Mouse (Mus musculus): ENCODE measurements around the gene Fig4. TPM values are rescaled to one million over a fixed set of nuclear protein-coding genes. Genes with fewer than 3 reads are reported as not detected.

Fig4 gene
- polyA plus RNA-seq, 1 experiment = 16.3 TPM

GRCm38 (mm10) chr10:41233140-41233539, 69.9 kb downstream of the Fig4 start:
- H3K4me1 ChIP-seq (ENCODE audit: control insufficient read depth, insufficient read depth, low read length) = no peaks in the 10 kb centered on the region
- H3K4me3 ChIP-seq (ENCODE audit: insufficient read depth, low read length) = no peak overlapping the region
- H3K27ac ChIP-seq (ENCODE audit: insufficient read depth, low read depth, low read length) = no peak overlapping the region
- TF ChIP-seq CTCF (IDR thresholded peaks at IDR 0.05; ENCODE audit: low read depth, low read length) (no peak), POLR2A (IDR thresholded peaks at IDR 0.05; ENCODE audit: borderline replicate concordance, low read depth, low read length) (no peak)

DNA sequence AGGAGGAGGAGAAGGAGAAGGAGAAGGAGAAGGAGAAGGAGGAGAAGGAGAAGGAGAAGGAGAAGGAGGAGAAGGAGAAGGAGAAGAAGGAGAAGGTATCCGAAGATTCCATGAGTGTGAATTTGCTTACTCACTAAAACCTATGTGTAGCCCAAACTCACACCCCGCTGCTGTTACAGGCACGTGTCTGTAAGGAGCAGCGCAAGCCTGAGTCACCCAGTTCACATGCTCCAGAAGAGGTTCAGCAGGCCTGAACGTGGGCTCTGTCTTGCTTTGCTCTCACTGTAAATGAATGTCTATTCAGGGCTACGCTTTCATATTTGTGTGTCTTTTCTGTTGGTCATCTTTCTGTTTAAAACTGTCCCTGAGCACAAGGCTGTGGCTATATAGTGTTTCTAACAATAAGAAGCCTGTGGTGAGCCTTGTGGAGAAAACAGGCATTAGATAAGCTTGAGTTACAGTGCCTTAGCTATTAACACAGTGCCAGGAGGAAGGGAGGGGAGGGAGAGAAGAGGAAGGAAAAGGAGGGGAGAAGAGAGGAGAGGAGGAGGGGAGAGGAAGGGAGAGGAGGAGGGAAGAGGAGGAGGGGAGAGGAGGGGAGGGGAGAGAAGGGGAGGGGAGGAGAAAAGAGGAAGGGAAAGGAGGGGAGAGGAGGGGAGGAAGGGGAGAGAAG, 71.8 kb downstream of the Fig4 start:
- H3K4me3 ChIP-seq (ENCODE audit: insufficient read depth, low read length) = no peak overlapping the region
- TF ChIP-seq CTCF (IDR thresholded peaks at IDR 0.05; ENCODE audit: low read depth, low read length) = no peak
- TF ChIP-seq POLR2A (IDR thresholded peaks at IDR 0.05; ENCODE audit: borderline replicate concordance, low read depth, low read length) = no peak
- no peaks in the 10 kb centered on the region for H3K4me1 ChIP-seq (ENCODE audit: control insufficient read depth, insufficient read depth, low read length)
- H3K27ac ChIP-seq (ENCODE audit: insufficient read depth, low read depth, low read length) = no peak overlapping the region

GRCm38 (mm10) chr10:41227626-41228025, 75.4 kb downstream of the Fig4 start:
- H3K4me1 ChIP-seq (ENCODE audit: control insufficient read depth, insufficient read depth, low read length) = no peaks in the 10 kb centered on the region
- no peak overlapping the region for H3K27ac ChIP-seq (ENCODE audit: insufficient read depth, low read depth, low read length)
- no peak overlapping the region for H3K4me3 ChIP-seq (ENCODE audit: insufficient read depth, low read length)
- no peak for TF ChIP-seq POLR2A (IDR thresholded peaks at IDR 0.05; ENCODE audit: borderline replicate concordance, low read depth, low read length)
- TF ChIP-seq CTCF (IDR thresholded peaks at IDR 0.05; ENCODE audit: low read depth, low read length) = no peak

- Histone ChIP-seq H3K27ac (ENCODE audit: insufficient read depth, low read depth, low read length) (no peak overlapping the region), H3K4me3 (ENCODE audit: insufficient read depth, low read length) (no peak overlapping the region), H3K4me1 (ENCODE audit: control insufficient read depth, insufficient read depth, low read length) (no peaks in the 10 kb centered on the region)
- TF ChIP-seq CTCF (IDR thresholded peaks at IDR 0.05; ENCODE audit: low read depth, low read length) (no peak), POLR2A (IDR thresholded peaks at IDR 0.05; ENCODE audit: borderline replicate concordance, low read depth, low read length) (no peak)
These were observed 79.6 kb downstream of the Fig4 start for GRCm38 (mm10) chr10:41223499-41223898.

DNA sequence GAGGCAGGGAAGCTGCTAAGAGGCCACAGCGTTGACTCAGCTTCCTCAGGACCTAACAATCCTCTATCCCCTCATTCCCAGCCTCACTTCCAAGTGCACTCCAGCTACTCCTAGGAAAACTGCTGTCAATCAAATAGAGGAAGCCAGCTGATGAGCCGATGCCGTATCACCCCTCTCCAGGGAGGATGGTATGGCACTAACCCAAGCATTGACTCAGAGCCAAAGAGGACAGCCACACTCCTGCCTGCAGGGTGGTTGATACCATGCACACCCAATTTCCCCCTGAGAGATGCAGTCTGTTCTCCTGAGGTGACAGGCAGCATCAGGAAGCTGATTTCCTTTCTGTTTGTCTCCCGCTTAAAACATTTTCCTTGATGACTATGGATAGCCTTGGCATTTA, 81.9 kb downstream of the Fig4 start:
- Histone ChIP-seq H3K27ac (ENCODE audit: insufficient read depth, low read depth, low read length) (no peak overlapping the region), H3K4me3 (ENCODE audit: insufficient read depth, low read length) (no peak overlapping the region), H3K4me1 (ENCODE audit: control insufficient read depth, insufficient read depth, low read length) (no peaks in the 10 kb centered on the region)
- TF ChIP-seq CTCF (IDR thresholded peaks at IDR 0.05; ENCODE audit: low read depth, low read length) (no peak), POLR2A (IDR thresholded peaks at IDR 0.05; ENCODE audit: borderline replicate concordance, low read depth, low read length) (no peak)

DNA sequence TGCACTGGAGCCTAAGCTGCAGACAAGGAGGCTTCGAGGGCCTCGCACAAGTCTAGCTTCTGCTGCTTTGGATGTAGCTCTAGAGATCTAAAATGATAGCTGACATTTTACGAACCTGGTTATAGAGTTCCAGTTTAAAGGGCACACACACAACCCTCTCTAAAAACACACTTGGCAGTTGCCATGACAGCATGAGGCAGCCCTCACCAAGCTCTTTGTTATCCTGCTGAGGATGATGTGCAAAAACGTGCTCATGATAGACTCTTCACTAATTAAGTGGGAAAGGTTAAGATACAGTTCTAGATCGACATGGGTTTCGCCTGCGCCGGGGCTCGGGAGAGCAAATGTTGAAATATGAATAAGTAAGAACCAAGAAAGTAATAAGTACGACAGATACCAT, 84.2 kb downstream of the Fig4 start:
- no peak overlapping the region for H3K4me3 ChIP-seq (ENCODE audit: insufficient read depth, low read length)
- no peaks in the 10 kb centered on the region for H3K4me1 ChIP-seq (ENCODE audit: control insufficient read depth, insufficient read depth, low read length)
- TF ChIP-seq POLR2A (IDR thresholded peaks at IDR 0.05; ENCODE audit: borderline replicate concordance, low read depth, low read length) (no peak), CTCF (IDR thresholded peaks at IDR 0.05; ENCODE audit: low read depth, low read length) (no peak)
- H3K27ac ChIP-seq (ENCODE audit: insufficient read depth, low read depth, low read length) = no peak overlapping the region

GRCm38 (mm10) chr10:41214083-41214482, 89.0 kb downstream of the Fig4 start:
- TF ChIP-seq POLR2A (IDR thresholded peaks at IDR 0.05; ENCODE audit: borderline replicate concordance, low read depth, low read length) = no peak
- no peak for TF ChIP-seq CTCF (IDR thresholded peaks at IDR 0.05; ENCODE audit: low read depth, low read length)
- H3K4me1 ChIP-seq (ENCODE audit: control insufficient read depth, insufficient read depth, low read length) = no peaks in the 10 kb centered on the region
- no peak overlapping the region for H3K4me3 ChIP-seq (ENCODE audit: insufficient read depth, low read length)
- H3K27ac ChIP-seq (ENCODE audit: insufficient read depth, low read depth, low read length) = no peak overlapping the region

DNA sequence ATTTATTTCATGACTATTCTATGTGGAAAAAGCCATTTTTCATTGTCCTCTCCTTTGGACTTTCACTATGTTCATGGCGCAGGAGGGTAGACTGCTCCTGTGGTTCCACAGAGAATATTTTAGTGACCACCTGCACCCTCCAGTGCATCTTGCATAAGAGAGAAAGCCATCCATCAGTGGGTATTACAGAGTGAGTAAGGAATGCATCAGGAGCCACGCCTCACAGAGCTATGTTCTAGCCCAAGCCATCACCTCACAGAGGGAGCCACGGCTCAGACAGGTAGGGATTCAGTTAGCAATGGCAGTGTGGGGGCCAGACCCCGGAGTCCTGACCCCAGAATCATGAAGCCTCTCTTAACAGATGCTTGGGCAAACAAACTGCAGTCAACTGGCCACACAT, 93.5 kb downstream of the Fig4 start:
- no peak overlapping the region for H3K4me3 ChIP-seq (ENCODE audit: insufficient read depth, low read length)
- H3K4me1 ChIP-seq (ENCODE audit: control insufficient read depth, insufficient read depth, low read length) = no peaks in the 10 kb centered on the region
- TF ChIP-seq CTCF (IDR thresholded peaks at IDR 0.05; ENCODE audit: low read depth, low read length) (no peak), POLR2A (IDR thresholded peaks at IDR 0.05; ENCODE audit: borderline replicate concordance, low read depth, low read length) (no peak)
- H3K27ac ChIP-seq (ENCODE audit: insufficient read depth, low read depth, low read length) = no peak overlapping the region

DNA sequence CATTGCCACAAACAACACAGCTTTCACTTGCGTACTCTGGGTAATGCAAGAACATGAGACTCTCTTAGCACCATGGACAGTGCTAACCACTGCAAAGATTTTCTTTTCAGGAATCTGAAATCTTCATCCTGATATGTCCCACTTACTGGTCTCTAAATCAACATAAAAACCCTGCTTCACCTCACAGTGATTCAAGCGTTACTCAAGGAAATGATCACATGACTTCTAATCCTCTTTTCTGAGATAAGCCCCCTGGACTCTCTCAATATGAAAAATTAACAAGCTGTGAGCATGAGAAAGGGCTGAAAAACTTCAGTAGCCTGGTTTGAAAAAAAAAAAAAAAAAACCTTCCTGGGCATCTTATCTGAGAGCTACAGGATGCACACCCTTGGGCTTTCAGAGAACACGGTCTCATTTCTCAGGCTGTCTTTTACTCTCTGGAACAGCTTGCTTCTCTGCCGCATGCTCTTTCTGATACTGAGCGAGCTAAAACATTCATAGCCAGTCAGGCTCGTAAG, 94.1 kb downstream of the Fig4 start:
- no peak overlapping the region for H3K4me3 ChIP-seq (ENCODE audit: insufficient read depth, low read length)
- TF ChIP-seq POLR2A (IDR thresholded peaks at IDR 0.05; ENCODE audit: borderline replicate concordance, low read depth, low read length) (no peak), CTCF (IDR thresholded peaks at IDR 0.05; ENCODE audit: low read depth, low read length) (no peak)
- H3K4me1 ChIP-seq (ENCODE audit: control insufficient read depth, insufficient read depth, low read length) = no peaks in the 10 kb centered on the region
- H3K27ac ChIP-seq (ENCODE audit: insufficient read depth, low read depth, low read length) = no peak overlapping the region

GRCm38 (mm10) chr10:41205647-41206046, 97.4 kb downstream of the Fig4 start:
- Histone ChIP-seq H3K27ac (ENCODE audit: insufficient read depth, low read depth, low read length) (no peak overlapping the region), H3K4me3 (ENCODE audit: insufficient read depth, low read length) (no peak overlapping the region), H3K4me1 (ENCODE audit: control insufficient read depth, insufficient read depth, low read length) (no peaks in the 10 kb centered on the region)
- TF ChIP-seq POLR2A (IDR thresholded peaks at IDR 0.05; ENCODE audit: borderline replicate concordance, low read depth, low read length) (no peak), CTCF (IDR thresholded peaks at IDR 0.05; ENCODE audit: low read depth, low read length) (no peak)
